Mouse (Mus musculus): ENCODE results near the gene Rims4. TPM values are rescaled to one million over a fixed set of nuclear protein-coding genes. Genes with fewer than 3 reads are reported as not detected.

The Rims4 gene
- polyA plus RNA-seq, 1 experiment from 2014 or later, result 0.04 TPM

- no peak overlapping the region for H3K4me3 ChIP-seq (ENCODE audit: low read length)
- peaks cover 5% of the 10 kb centered on the region; the same call in 1 of the 2 replicates for H3K4me1 ChIP-seq (replicated peaks; ENCODE audit: control insufficient read depth, insufficient read depth, low read length)
- H3K9me3 ChIP-seq (ENCODE audit: control insufficient read depth, low read length), result no peaks in the 10 kb centered on the region
- no peaks in the 10 kb centered on the region for H3K36me3 ChIP-seq (ENCODE audit: control insufficient read depth, insufficient read depth, low read length)
- H3K27ac ChIP-seq (ENCODE audit: low read length), result no peak overlapping the region
- no peak overlapping the region for H3K9ac ChIP-seq (ENCODE audit: low read length)
- ATAC-seq (ENCODE audit: low read depth), result no peak
- whole genome bisulfite sequencing, result 49% methylated on average over 9 of the region's 9 CpGs
- no peak overlapping the region for H3K4me2 ChIP-seq (ENCODE audit: low read depth, low read length)
- peaks cover 56% of the 10 kb centered on the region for H3K27me3 ChIP-seq (ENCODE audit: control insufficient read depth, insufficient read depth, low read depth, low read length)
Observed at GRCm38 (mm10) chr2:163915294-163915791, 3.1 kb downstream of the Rims4 start.

GRCm38 (mm10) chr2:163914107-163914506, 4.4 kb downstream of the Rims4 start:
- peaks cover 43% of the 10 kb centered on the region for H3K27me3 ChIP-seq (ENCODE audit: control insufficient read depth, insufficient read depth, low read depth, low read length)
- H3K9ac ChIP-seq (ENCODE audit: low read length), result no peak overlapping the region
- no peaks in the 10 kb centered on the region for H3K9me3 ChIP-seq (ENCODE audit: control insufficient read depth, low read length)
- no peaks in the 10 kb centered on the region for H3K36me3 ChIP-seq (ENCODE audit: control insufficient read depth, insufficient read depth, low read length)
- no peak overlapping the region for H3K4me2 ChIP-seq (ENCODE audit: low read depth, low read length)
- H3K4me3 ChIP-seq (ENCODE audit: low read length), result no peak overlapping the region
- H3K4me1 ChIP-seq (replicated peaks; ENCODE audit: control insufficient read depth, insufficient read depth, low read length), result peaks cover 5% of the 10 kb centered on the region; the same call in 1 of the 2 replicates
- WGBS, result 3% methylated on average over 10 of the region's 10 CpGs
- no peak overlapping the region for H3K27ac ChIP-seq (ENCODE audit: low read length)
- ATAC-seq (ENCODE audit: low read depth), result no peak

GRCm38 (mm10) chr2:163913704-163914103, 4.8 kb downstream of the Rims4 start:
- H3K36me3 ChIP-seq (ENCODE audit: control insufficient read depth, insufficient read depth, low read length), result no peaks in the 10 kb centered on the region
- no peak for ATAC-seq (ENCODE audit: low read depth)
- H3K4me1 ChIP-seq (replicated peaks; ENCODE audit: control insufficient read depth, insufficient read depth, low read length), result peaks cover 5% of the 10 kb centered on the region; the same call in 1 of the 2 replicates
- peaks cover 39% of the 10 kb centered on the region for H3K27me3 ChIP-seq (ENCODE audit: control insufficient read depth, insufficient read depth, low read depth, low read length)
- H3K27ac ChIP-seq (ENCODE audit: low read length), result no peak overlapping the region
- no peak overlapping the region for H3K4me2 ChIP-seq (ENCODE audit: low read depth, low read length)
- WGBS, result 30% methylated on average over 7 of the region's 7 CpGs
- no peak overlapping the region for H3K4me3 ChIP-seq (ENCODE audit: low read length)
- no peak overlapping the region for H3K9ac ChIP-seq (ENCODE audit: low read length)
- H3K9me3 ChIP-seq (ENCODE audit: control insufficient read depth, low read length), result no peaks in the 10 kb centered on the region

DNA sequence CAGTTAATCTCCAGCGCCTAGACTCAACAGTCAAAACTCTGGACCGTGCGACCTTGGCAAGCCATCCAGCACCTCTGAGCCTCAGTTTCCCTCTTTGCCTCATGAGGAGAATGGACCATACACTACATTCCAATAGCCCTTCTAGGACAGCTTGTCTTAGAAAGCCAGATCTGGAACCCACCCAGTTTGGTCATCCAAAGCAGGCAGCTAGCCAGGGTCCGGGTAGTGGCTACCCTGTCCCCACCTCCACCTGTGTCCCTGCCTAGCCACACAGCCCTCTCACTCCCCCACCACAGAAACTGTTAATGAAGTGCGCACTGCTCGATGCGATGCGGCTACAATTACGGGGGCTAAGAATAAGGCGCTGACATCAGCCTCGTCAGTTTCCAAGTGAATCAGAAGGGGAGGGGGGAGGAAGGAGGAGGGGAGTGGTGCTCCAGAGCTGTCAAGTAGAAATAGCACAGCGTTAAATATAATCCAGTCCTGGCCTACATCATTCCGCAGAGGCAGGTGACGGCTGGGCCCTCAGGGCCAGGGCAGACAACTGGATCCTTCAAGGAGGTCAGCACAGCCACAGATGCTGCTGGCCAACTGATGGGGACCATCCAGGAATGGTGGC, 6.5 kb downstream of the Rims4 start:
- Histone ChIP-seq H3K4me3 (ENCODE audit: low read length) (no peak overlapping the region), H3K36me3 (ENCODE audit: control insufficient read depth, insufficient read depth, low read length) (no peaks in the 10 kb centered on the region), H3K27me3 (ENCODE audit: control insufficient read depth, insufficient read depth, low read depth, low read length) (peaks cover 22% of the 10 kb centered on the region), H3K4me1 (replicated peaks; ENCODE audit: control insufficient read depth, insufficient read depth, low read length) (no peaks in the 10 kb centered on the region), H3K9ac (ENCODE audit: low read length) (no peak overlapping the region), H3K9me3 (ENCODE audit: control insufficient read depth, low read length) (no peaks in the 10 kb centered on the region), H3K4me2 (ENCODE audit: low read depth, low read length) (no peak overlapping the region), H3K27ac (ENCODE audit: low read length) (no peak overlapping the region)
- no peak for ATAC-seq (ENCODE audit: low read depth)
- 66% methylated on average over 14 of the region's 14 CpGs for WGBS

DNA sequence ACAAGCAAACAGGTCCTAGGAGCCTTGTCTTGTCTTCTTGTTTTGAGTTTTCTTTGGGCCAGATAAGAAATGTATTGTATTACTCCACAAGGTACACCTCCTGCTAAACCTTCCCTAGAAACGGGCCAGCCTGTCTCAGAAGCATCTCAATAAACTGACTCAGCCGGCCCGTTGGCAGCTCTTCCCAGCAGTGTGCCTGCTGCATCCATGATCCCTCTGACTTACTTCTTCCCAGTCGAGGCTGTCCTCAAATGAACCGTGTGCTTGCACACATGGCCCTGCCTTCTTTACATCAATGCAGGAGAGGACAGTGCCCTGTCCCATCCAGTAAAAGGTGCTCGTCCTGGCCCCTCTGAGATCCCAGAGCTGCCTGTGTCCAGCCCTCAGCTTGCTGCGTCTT, 8.9 kb downstream of the Rims4 start:
- no peak overlapping the region for H3K27ac ChIP-seq (ENCODE audit: low read length)
- no peak for ATAC-seq (ENCODE audit: low read depth)
- H3K9ac ChIP-seq (ENCODE audit: low read length), result no peak overlapping the region
- H3K27me3 ChIP-seq (ENCODE audit: control insufficient read depth, insufficient read depth, low read depth, low read length), result peaks cover 9% of the 10 kb centered on the region
- no peak overlapping the region for H3K4me3 ChIP-seq (ENCODE audit: low read length)
- H3K36me3 ChIP-seq (ENCODE audit: control insufficient read depth, insufficient read depth, low read length), result no peaks in the 10 kb centered on the region
- 80% methylated on average over 7 of the region's 7 CpGs for WGBS
- no peak overlapping the region for H3K4me2 ChIP-seq (ENCODE audit: low read depth, low read length)
- no peaks in the 10 kb centered on the region for H3K4me1 ChIP-seq (replicated peaks; ENCODE audit: control insufficient read depth, insufficient read depth, low read length)
- no peaks in the 10 kb centered on the region for H3K9me3 ChIP-seq (ENCODE audit: control insufficient read depth, low read length)

GRCm38 (mm10) chr2:163907131-163907530, 11.4 kb downstream of the Rims4 start:
- Histone ChIP-seq H3K4me1 (replicated peaks; ENCODE audit: control insufficient read depth, insufficient read depth, low read length) (no peaks in the 10 kb centered on the region), H3K27ac (ENCODE audit: low read length) (no peak overlapping the region), H3K36me3 (ENCODE audit: control insufficient read depth, insufficient read depth, low read length) (no peaks in the 10 kb centered on the region), H3K4me3 (ENCODE audit: low read length) (no peak overlapping the region), H3K9me3 (ENCODE audit: control insufficient read depth, low read length) (no peaks in the 10 kb centered on the region), H3K9ac (ENCODE audit: low read length) (no peak overlapping the region), H3K27me3 (ENCODE audit: control insufficient read depth, insufficient read depth, low read depth, low read length) (no peaks in the 10 kb centered on the region), H3K4me2 (ENCODE audit: low read depth, low read length) (no peak overlapping the region)
- WGBS, result 41% methylated on average over 5 of the region's 5 CpGs
- no peak for ATAC-seq (ENCODE audit: low read depth)

DNA sequence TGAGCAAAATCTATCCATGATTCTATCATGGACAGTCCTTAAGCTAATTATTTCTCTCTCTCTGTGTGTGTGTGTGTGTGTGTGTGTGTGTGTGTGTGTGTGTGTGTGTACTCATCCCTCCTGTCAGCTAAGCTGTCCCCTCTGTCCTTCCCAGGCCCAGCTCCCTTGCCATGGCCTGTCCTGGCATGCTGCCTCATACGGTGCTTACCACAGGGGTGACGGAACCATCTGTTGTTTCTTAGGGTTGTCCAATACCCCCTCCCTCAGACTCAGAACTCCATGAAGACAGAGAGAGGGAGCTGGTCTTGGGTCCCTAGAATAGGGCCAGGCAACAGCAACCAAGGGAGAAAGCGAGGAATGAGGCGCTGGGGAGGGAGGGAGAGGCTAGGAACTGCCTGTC, 14.2 kb downstream of the Rims4 start:
- Histone ChIP-seq H3K4me1 (replicated peaks; ENCODE audit: control insufficient read depth, insufficient read depth, low read length) (no peaks in the 10 kb centered on the region), H3K27ac (ENCODE audit: low read length) (no peak overlapping the region), H3K4me2 (ENCODE audit: low read depth, low read length) (no peak overlapping the region), H3K9me3 (ENCODE audit: control insufficient read depth, low read length) (no peaks in the 10 kb centered on the region), H3K27me3 (ENCODE audit: control insufficient read depth, insufficient read depth, low read depth, low read length) (no peaks in the 10 kb centered on the region), H3K4me3 (ENCODE audit: low read length) (no peak overlapping the region), H3K9ac (ENCODE audit: low read length) (no peak overlapping the region), H3K36me3 (ENCODE audit: control insufficient read depth, insufficient read depth, low read length) (no peaks in the 10 kb centered on the region)
- 62% methylated on average over 4 of the region's 4 CpGs for WGBS
- ATAC-seq (ENCODE audit: low read depth), result no peak

DNA sequence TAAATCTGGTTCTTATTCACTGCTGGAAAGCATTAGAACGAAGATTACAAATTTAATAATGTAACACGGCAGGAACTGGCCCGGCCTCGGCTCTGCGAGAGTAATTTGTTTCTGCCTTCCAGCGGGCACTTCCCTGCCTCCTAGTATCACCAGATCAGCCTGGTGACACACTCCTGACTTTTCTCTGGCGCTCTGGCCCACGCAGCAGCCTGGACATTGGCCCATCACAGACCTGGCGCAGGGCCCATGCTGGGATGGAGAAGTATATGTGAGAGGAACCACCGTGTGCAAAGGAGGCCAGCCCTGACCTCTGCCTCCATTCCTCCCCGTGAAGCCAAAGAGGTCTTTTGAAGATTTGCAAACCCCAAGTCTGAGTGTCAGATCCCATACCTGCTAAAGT, 15.0 kb downstream of the Rims4 start:
- Histone ChIP-seq H3K4me1 (replicated peaks; ENCODE audit: control insufficient read depth, insufficient read depth, low read length) (no peaks in the 10 kb centered on the region), H3K9me3 (ENCODE audit: control insufficient read depth, low read length) (no peaks in the 10 kb centered on the region), H3K27me3 (ENCODE audit: control insufficient read depth, insufficient read depth, low read depth, low read length) (no peaks in the 10 kb centered on the region), H3K9ac (ENCODE audit: low read length) (no peak overlapping the region), H3K36me3 (ENCODE audit: control insufficient read depth, insufficient read depth, low read length) (no peaks in the 10 kb centered on the region), H3K4me2 (ENCODE audit: low read depth, low read length) (no peak overlapping the region), H3K27ac (ENCODE audit: low read length) (no peak overlapping the region), H3K4me3 (ENCODE audit: low read length) (no peak overlapping the region)
- no peak for ATAC-seq (ENCODE audit: low read depth)
- 46% methylated on average over 11 of the region's 11 CpGs for WGBS

GRCm38 (mm10) chr2:163902448-163902847, 16.0 kb downstream of the Rims4 start:
- H3K4me3 ChIP-seq (ENCODE audit: low read length), result no peak overlapping the region
- no peak for ATAC-seq (ENCODE audit: low read depth)
- H3K9me3 ChIP-seq (ENCODE audit: control insufficient read depth, low read length), result no peaks in the 10 kb centered on the region
- H3K4me1 ChIP-seq (replicated peaks; ENCODE audit: control insufficient read depth, insufficient read depth, low read length), result no peaks in the 10 kb centered on the region
- no peaks in the 10 kb centered on the region for H3K27me3 ChIP-seq (ENCODE audit: control insufficient read depth, insufficient read depth, low read depth, low read length)
- no peak overlapping the region for H3K4me2 ChIP-seq (ENCODE audit: low read depth, low read length)
- H3K27ac ChIP-seq (ENCODE audit: low read length), result no peak overlapping the region
- H3K36me3 ChIP-seq (ENCODE audit: control insufficient read depth, insufficient read depth, low read length), result no peaks in the 10 kb centered on the region
- no peak overlapping the region for H3K9ac ChIP-seq (ENCODE audit: low read length)
- WGBS, result 61% methylated on average over 4 of the region's 4 CpGs
